Mouse (Mus musculus): ENCODE measurements around the gene Bola1. TPM values are rescaled to one million over a fixed set of nuclear protein-coding genes. Genes with fewer than 3 reads are reported as not detected.

The Bola1 gene
- total and polyA plus RNA-seq, 2 experiments: 44.0 to 68.7 TPM

GRCm38 (mm10) chr3:96196437-96197128, 22.9 kb downstream of the Bola1 start:
- Histone ChIP-seq H3K27me3 (ENCODE audit: control insufficient read depth, insufficient read depth, low read length) (no peaks in the 10 kb centered on the region), H3K36me3 (ENCODE audit: control insufficient read depth, insufficient read depth, low read length) (no peaks in the 10 kb centered on the region), H3K4me1 (ENCODE audit: control insufficient read depth, insufficient read depth, low read length) (peaks cover 4% of the 10 kb centered on the region; the same call in 1 of the 2 replicates), H3K27ac (replicated peaks; ENCODE audit: insufficient read depth, low read depth, low read length) (peak overlapping the region; percentile 77), H3K79me2 (ENCODE audit: control insufficient read depth, insufficient read depth, low read length) (no peaks in the 10 kb centered on the region), H3K4me3 (ENCODE audit: insufficient read depth, low read depth, low read length) (peak overlapping the region; percentile 58), H3K9ac (ENCODE audit: low read depth, low read length) (peak overlapping the region; percentile 62)
- no peak for DNase-seq (ENCODE audit: extremely low read depth, low read depth, low spot score)
- TF ChIP-seq CTCF (IDR thresholded peaks at IDR 0.05; ENCODE audit: low read depth, low read length) (peak; percentile 38; the same call in 1 of the 2 replicates), POLR2A (IDR thresholded peaks at IDR 0.05; ENCODE audit: extremely low read depth, insufficient read depth, low read length) (no peak)
- 21% methylated on average over 27 of the region's 27 CpGs for WGBS

- Histone ChIP-seq H3K79me2 (ENCODE audit: control insufficient read depth, insufficient read depth, low read length) (no peaks in the 10 kb centered on the region), H3K4me3 (ENCODE audit: insufficient read depth, low read depth, low read length) (no peak overlapping the region), H3K4me1 (ENCODE audit: control insufficient read depth, insufficient read depth, low read length) (peaks cover 4% of the 10 kb centered on the region; the same call in 1 of the 2 replicates), H3K36me3 (ENCODE audit: control insufficient read depth, insufficient read depth, low read length) (no peaks in the 10 kb centered on the region), H3K27me3 (ENCODE audit: control insufficient read depth, insufficient read depth, low read length) (no peaks in the 10 kb centered on the region), H3K9ac (ENCODE audit: low read depth, low read length) (no peak overlapping the region), H3K27ac (replicated peaks; ENCODE audit: insufficient read depth, low read depth, low read length) (no peak overlapping the region)
- no peak for TF ChIP-seq CTCF (IDR thresholded peaks at IDR 0.05; ENCODE audit: low read depth, low read length)
- no peak for TF ChIP-seq POLR2A (IDR thresholded peaks at IDR 0.05; ENCODE audit: extremely low read depth, insufficient read depth, low read length)
- DNase-seq (ENCODE audit: extremely low read depth, low read depth, low spot score): no peak
- 93% methylated on average over 11 of the region's 11 CpGs for WGBS
Observed at GRCm38 (mm10) chr3:96195616-96196313, 23.7 kb downstream of the Bola1 start.

GRCm38 (mm10) chr3:96194966-96195365, 24.5 kb downstream of the Bola1 start:
- Histone ChIP-seq H3K36me3 (ENCODE audit: control insufficient read depth, insufficient read depth, low read length) (no peaks in the 10 kb centered on the region), H3K9ac (ENCODE audit: low read depth, low read length) (no peak overlapping the region), H3K27ac (replicated peaks; ENCODE audit: insufficient read depth, low read depth, low read length) (no peak overlapping the region), H3K4me3 (ENCODE audit: insufficient read depth, low read depth, low read length) (no peak overlapping the region), H3K4me1 (ENCODE audit: control insufficient read depth, insufficient read depth, low read length) (peaks cover 4% of the 10 kb centered on the region; the same call in 1 of the 2 replicates), H3K27me3 (ENCODE audit: control insufficient read depth, insufficient read depth, low read length) (no peaks in the 10 kb centered on the region), H3K79me2 (ENCODE audit: control insufficient read depth, insufficient read depth, low read length) (no peaks in the 10 kb centered on the region)
- DNase-seq (ENCODE audit: extremely low read depth, low read depth, low spot score): no peak
- 82% methylated on average over 10 of the region's 10 CpGs for WGBS
- no peak for TF ChIP-seq POLR2A (IDR thresholded peaks at IDR 0.05; ENCODE audit: extremely low read depth, insufficient read depth, low read length)
- no peak for TF ChIP-seq CTCF (IDR thresholded peaks at IDR 0.05; ENCODE audit: low read depth, low read length)

GRCm38 (mm10) chr3:96192977-96193376, 26.5 kb downstream of the Bola1 start:
- no peak overlapping the region for H3K9ac ChIP-seq (ENCODE audit: low read depth, low read length)
- H3K4me1 ChIP-seq (ENCODE audit: control insufficient read depth, insufficient read depth, low read length): peaks cover 2% of the 10 kb centered on the region; the same call in 1 of the 2 replicates
- no peak overlapping the region for H3K4me3 ChIP-seq (ENCODE audit: insufficient read depth, low read depth, low read length)
- TF ChIP-seq CTCF (IDR thresholded peaks at IDR 0.05; ENCODE audit: low read depth, low read length) (no peak), POLR2A (IDR thresholded peaks at IDR 0.05; ENCODE audit: extremely low read depth, insufficient read depth, low read length) (no peak)
- no peaks in the 10 kb centered on the region for H3K36me3 ChIP-seq (ENCODE audit: control insufficient read depth, insufficient read depth, low read length)
- WGBS: 71% methylated on average over 12 of the region's 12 CpGs
- no peaks in the 10 kb centered on the region for H3K27me3 ChIP-seq (ENCODE audit: control insufficient read depth, insufficient read depth, low read length)
- H3K79me2 ChIP-seq (ENCODE audit: control insufficient read depth, insufficient read depth, low read length): no peaks in the 10 kb centered on the region
- no peak for DNase-seq (ENCODE audit: extremely low read depth, low read depth, low spot score)
- H3K27ac ChIP-seq (replicated peaks; ENCODE audit: insufficient read depth, low read depth, low read length): no peak overlapping the region

- H3K4me3 ChIP-seq (ENCODE audit: insufficient read depth, low read depth, low read length): no peak overlapping the region
- H3K27me3 ChIP-seq (ENCODE audit: control insufficient read depth, insufficient read depth, low read length): no peaks in the 10 kb centered on the region
- no peaks in the 10 kb centered on the region for H3K4me1 ChIP-seq (ENCODE audit: control insufficient read depth, insufficient read depth, low read length)
- WGBS: 63% methylated on average over 4 of the region's 4 CpGs
- H3K36me3 ChIP-seq (ENCODE audit: control insufficient read depth, insufficient read depth, low read length): peaks cover 8% of the 10 kb centered on the region
- no peak overlapping the region for H3K27ac ChIP-seq (replicated peaks; ENCODE audit: insufficient read depth, low read depth, low read length)
- no peaks in the 10 kb centered on the region for H3K79me2 ChIP-seq (ENCODE audit: control insufficient read depth, insufficient read depth, low read length)
- TF ChIP-seq CTCF (IDR thresholded peaks at IDR 0.05; ENCODE audit: low read depth, low read length): no peak
- no peak for DNase-seq (ENCODE audit: extremely low read depth, low read depth, low spot score)
- no peak overlapping the region for H3K9ac ChIP-seq (ENCODE audit: low read depth, low read length)
Observed at GRCm38 (mm10) chr3:96182382-96182776, 37.1 kb downstream of the Bola1 start.
